Mouse (Mus musculus) adrenal gland, adult 18-20 months (tissue): ENCODE measurements around the gene Arhgef39. TPM values are rescaled to one million over a fixed set of nuclear protein-coding genes. Genes with fewer than 3 reads are reported as not detected.

Experiments
- DNase-seq, 2 experiments: peaks; one replicate each; pipeline ENCODE4 v3.0.0; 2021 to 2022; ENCODE audit warnings: low spot score in 2 of 2
- total RNA-seq, 2 experiments: library from RNA; stranded (reverse); gene quantifications; 1 replicate in 1 of 2; 2 replicates in 1 of 2; pipeline ENCODE4 v1.2.3; 2021

The Arhgef39 gene
- total RNA-seq, 2 experiments from 2014 or later = 1.1 to 1.9 TPM

GRCm38 (mm10) chr4:43480985-43481384 is 18.5 kb downstream of the Arhgef39 start:
- no peak for DNase-seq

GRCm38 (mm10) chr4:43478906-43479832 is 20.3 kb downstream of the Arhgef39 start:
- peak; percentile 57 to 74 for DNase-seq

GRCm38 (mm10) chr4:43478534-43478858 is 21.0 kb downstream of the Arhgef39 start:
- no peak for DNase-seq

GRCm38 (mm10) chr4:43477857-43478533 is 21.5 kb downstream of the Arhgef39 start:
- DNase-seq = peak; percentile 79 to 81

- no peak for DNase-seq
Measured at GRCm38 (mm10) chr4:43476604-43477003, 22.9 kb downstream of the Arhgef39 start.

- DNase-seq = no peak
Measured at GRCm38 (mm10) chr4:43473636-43474035, 25.9 kb downstream of the Arhgef39 start.

- DNase-seq = no peak
Measured at GRCm38 (mm10) chr4:43470301-43470700, 29.2 kb downstream of the Arhgef39 start.

- no peak for DNase-seq
Measured at GRCm38 (mm10) chr4:43466872-43467271, 32.6 kb downstream of the Arhgef39 start.

GRCm38 (mm10) chr4:43465935-43466334 is 33.6 kb downstream of the Arhgef39 start:
- no peak for DNase-seq

GRCm38 (mm10) chr4:43463102-43463501 is 36.4 kb downstream of the Arhgef39 start:
- no peak for DNase-seq

GRCm38 (mm10) chr4:43457124-43457523 is 42.4 kb downstream of the Arhgef39 start:
- no peak for DNase-seq

GRCm38 (mm10) chr4:43456470-43456869 is 43.0 kb downstream of the Arhgef39 start:
- DNase-seq = no peak

GRCm38 (mm10) chr4:43454041-43454836 is 45.3 kb downstream of the Arhgef39 start, which contains the start of gene Cd72:
Gene Cd72, minus strand, starts transcription at chr4:43454628.
- DNase-seq = no peak

- no peak for DNase-seq
Measured at GRCm38 (mm10) chr4:43453413-43453812, 46.1 kb downstream of the Arhgef39 start.

- no peak for DNase-seq
Measured at GRCm38 (mm10) chr4:43452315-43452714, 47.2 kb downstream of the Arhgef39 start.

- no peak for DNase-seq
Measured at GRCm38 (mm10) chr4:43448554-43448953, 50.9 kb downstream of the Arhgef39 start.

- peak in 1 of 2 experiments; percentile 51 for DNase-seq
Measured at GRCm38 (mm10) chr4:43447251-43447650, 52.2 kb downstream of the Arhgef39 start.
